Mouse (Mus musculus): ENCODE measurements at regions not wholly inside any gene's neighbourhood (a gene's known extent, or its start where the extent isn't known, plus 50 kb on each side); places are given as distances from the start of the nearest gene placed in this dataset.

DNA sequence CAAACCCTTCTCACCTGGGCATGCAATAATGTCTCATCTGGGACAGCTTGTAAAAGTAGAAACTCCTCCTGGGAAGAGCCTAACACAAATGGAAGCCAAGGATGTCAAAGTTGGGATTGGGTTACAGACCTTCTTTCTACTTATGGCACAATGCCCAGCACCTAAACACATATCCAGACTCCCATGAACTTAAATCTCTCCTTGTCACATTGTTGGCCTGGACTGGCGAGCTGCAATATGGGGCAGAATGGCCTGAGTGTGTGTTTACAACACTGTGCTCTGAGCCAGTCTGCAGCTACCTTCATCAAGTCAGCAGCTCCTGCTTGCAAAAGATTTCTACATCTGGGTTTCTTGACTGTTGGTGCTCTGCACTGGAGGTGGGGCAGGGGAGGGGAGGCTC is 132.2 kb upstream of the Smarca2 start:
- H3K36me3 ChIP-seq (ENCODE audit: insufficient read depth, low read length), result no peaks in the 10 kb centered on the region
- no peaks in the 10 kb centered on the region for H3K9me3 ChIP-seq (replicated peaks; ENCODE audit: low read length)
- H3K9ac ChIP-seq (ENCODE audit: low read depth, low read length), result no peak overlapping the region
- no peak for DNase-seq (ENCODE audit: low spot score)
- H3K4me3 ChIP-seq (replicated peaks; ENCODE audit: low read depth, low read length), result no peak overlapping the region
- no peaks in the 10 kb centered on the region for H3K27me3 ChIP-seq (ENCODE audit: insufficient read depth, low read length)
- H3K27ac ChIP-seq, result no peak overlapping the region
- no peak for TF ChIP-seq CTCF (IDR thresholded peaks at IDR 0.05; ENCODE audit: low read depth)
- H3K4me1 ChIP-seq (replicated peaks; ENCODE audit: insufficient read depth, low read length), result no peaks in the 10 kb centered on the region
- ATAC-seq (replicated peaks; ENCODE audit: low FRiP score, low read depth), result no peak
- H3K4me2 ChIP-seq (ENCODE audit: low read length), result no peak overlapping the region
- WGBS, result 54% methylated on average over 1 of the region's 1 CpGs

GRCm38 (mm10) chr19:26473211-26473610 is 131.6 kb upstream of the Smarca2 start:
- DNase-seq (ENCODE audit: low spot score) (no peak), ATAC-seq (replicated peaks; ENCODE audit: low FRiP score, low read depth) (no peak)
- Histone ChIP-seq H3K9ac (ENCODE audit: low read depth, low read length) (no peak overlapping the region), H3K4me3 (replicated peaks; ENCODE audit: low read depth, low read length) (no peak overlapping the region), H3K27ac (no peak overlapping the region), H3K4me1 (replicated peaks; ENCODE audit: insufficient read depth, low read length) (no peaks in the 10 kb centered on the region), H3K27me3 (ENCODE audit: insufficient read depth, low read length) (no peaks in the 10 kb centered on the region), H3K36me3 (ENCODE audit: insufficient read depth, low read length) (no peaks in the 10 kb centered on the region), H3K9me3 (replicated peaks; ENCODE audit: low read length) (no peaks in the 10 kb centered on the region), H3K4me2 (ENCODE audit: low read length) (no peak overlapping the region)
- no peak for TF ChIP-seq CTCF (IDR thresholded peaks at IDR 0.05; ENCODE audit: low read depth)
- WGBS, result 74% methylated on average over 3 of the region's 3 CpGs

DNA sequence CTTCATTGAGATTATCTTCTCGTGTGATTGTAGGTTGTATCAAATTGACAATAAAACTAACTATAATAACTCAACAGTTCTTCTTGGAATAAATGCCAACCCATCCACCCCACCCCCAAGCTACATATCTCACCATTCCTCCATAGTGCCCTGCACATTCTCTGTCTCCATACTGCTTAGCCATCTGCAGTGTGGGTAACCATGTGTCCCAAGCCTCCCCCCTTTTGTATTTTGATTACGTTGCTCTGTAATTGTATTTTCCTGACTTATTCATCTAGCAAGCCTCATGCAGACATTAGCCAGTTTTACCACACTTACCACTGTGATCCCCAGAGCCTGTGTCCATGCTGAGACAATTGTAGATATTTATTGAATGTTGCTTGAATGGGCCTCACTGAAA is 129.7 kb upstream of the Smarca2 start:
- ATAC-seq (replicated peaks; ENCODE audit: low FRiP score, low read depth), result no peak
- Histone ChIP-seq H3K4me3 (replicated peaks; ENCODE audit: low read depth, low read length) (no peak overlapping the region), H3K27me3 (ENCODE audit: insufficient read depth, low read length) (no peaks in the 10 kb centered on the region), H3K27ac (no peak overlapping the region), H3K4me2 (ENCODE audit: low read length) (no peak overlapping the region), H3K4me1 (replicated peaks; ENCODE audit: insufficient read depth, low read length) (no peaks in the 10 kb centered on the region), H3K36me3 (ENCODE audit: insufficient read depth, low read length) (no peaks in the 10 kb centered on the region), H3K9ac (ENCODE audit: low read depth, low read length) (no peak overlapping the region), H3K9me3 (replicated peaks; ENCODE audit: low read length) (no peaks in the 10 kb centered on the region)
- 79% methylated on average over 2 of the region's 2 CpGs for WGBS
- no peak for DNase-seq (ENCODE audit: low spot score)
- TF ChIP-seq CTCF (IDR thresholded peaks at IDR 0.05; ENCODE audit: low read depth), result no peak

GRCm38 (mm10) chr19:26475754-26476153 is 129.1 kb upstream of the Smarca2 start:
- Histone ChIP-seq H3K4me3 (replicated peaks; ENCODE audit: low read depth, low read length) (no peak overlapping the region), H3K4me1 (replicated peaks; ENCODE audit: insufficient read depth, low read length) (no peaks in the 10 kb centered on the region), H3K27ac (no peak overlapping the region), H3K36me3 (ENCODE audit: insufficient read depth, low read length) (no peaks in the 10 kb centered on the region), H3K4me2 (ENCODE audit: low read length) (no peak overlapping the region), H3K27me3 (ENCODE audit: insufficient read depth, low read length) (no peaks in the 10 kb centered on the region), H3K9me3 (replicated peaks; ENCODE audit: low read length) (no peaks in the 10 kb centered on the region), H3K9ac (ENCODE audit: low read depth, low read length) (no peak overlapping the region)
- ATAC-seq (replicated peaks; ENCODE audit: low FRiP score, low read depth), result no peak
- WGBS, result 85% methylated on average over 2 of the region's 2 CpGs
- DNase-seq (ENCODE audit: low spot score), result no peak
- no peak for TF ChIP-seq CTCF (IDR thresholded peaks at IDR 0.05; ENCODE audit: low read depth)

- no peak for ATAC-seq (replicated peaks; ENCODE audit: low FRiP score, low read depth)
- Histone ChIP-seq H3K4me1 (replicated peaks; ENCODE audit: insufficient read depth, low read length) (no peaks in the 10 kb centered on the region), H3K27ac (no peak overlapping the region), H3K27me3 (ENCODE audit: insufficient read depth, low read length) (no peaks in the 10 kb centered on the region), H3K9me3 (replicated peaks; ENCODE audit: low read length) (no peaks in the 10 kb centered on the region), H3K4me3 (replicated peaks; ENCODE audit: low read depth, low read length) (no peak overlapping the region), H3K36me3 (ENCODE audit: insufficient read depth, low read length) (no peaks in the 10 kb centered on the region), H3K9ac (ENCODE audit: low read depth, low read length) (no peak overlapping the region), H3K4me2 (ENCODE audit: low read length) (no peak overlapping the region)
- 43% methylated on average over 16 of the region's 16 CpGs for WGBS
- TF ChIP-seq CTCF (IDR thresholded peaks at IDR 0.05; ENCODE audit: low read depth), result no peak
- DNase-seq (ENCODE audit: low spot score), result no peak
Measured at GRCm38 (mm10) chr19:26478055-26478737, 126.7 kb upstream of the Smarca2 start.

- H3K4me2 ChIP-seq (ENCODE audit: low read length), result no peak overlapping the region
- DNase-seq (ENCODE audit: low spot score), result no peak
- H3K27me3 ChIP-seq (ENCODE audit: insufficient read depth, low read length), result no peaks in the 10 kb centered on the region
- no peak overlapping the region for H3K4me3 ChIP-seq (replicated peaks; ENCODE audit: low read depth, low read length)
- H3K9ac ChIP-seq (ENCODE audit: low read depth, low read length), result no peak overlapping the region
- 67% methylated on average over 3 of the region's 3 CpGs for WGBS
- H3K27ac ChIP-seq, result no peak overlapping the region
- no peak for ATAC-seq (replicated peaks; ENCODE audit: low FRiP score, low read depth)
- no peaks in the 10 kb centered on the region for H3K9me3 ChIP-seq (replicated peaks; ENCODE audit: low read length)
- no peak for TF ChIP-seq CTCF (IDR thresholded peaks at IDR 0.05; ENCODE audit: low read depth)
- H3K4me1 ChIP-seq (replicated peaks; ENCODE audit: insufficient read depth, low read length), result no peaks in the 10 kb centered on the region
- H3K36me3 ChIP-seq (ENCODE audit: insufficient read depth, low read length), result no peaks in the 10 kb centered on the region
Measured at GRCm38 (mm10) chr19:26484322-26484721, 120.5 kb upstream of the Smarca2 start.

- H3K27me3 ChIP-seq (ENCODE audit: insufficient read depth, low read length), result no peaks in the 10 kb centered on the region
- no peaks in the 10 kb centered on the region for H3K4me1 ChIP-seq (replicated peaks; ENCODE audit: insufficient read depth, low read length)
- ATAC-seq (replicated peaks; ENCODE audit: low FRiP score, low read depth) (no peak), DNase-seq (ENCODE audit: low spot score) (no peak)
- no peak overlapping the region for H3K27ac ChIP-seq
- TF ChIP-seq CTCF (IDR thresholded peaks at IDR 0.05; ENCODE audit: low read depth), result no peak
- no peaks in the 10 kb centered on the region for H3K9me3 ChIP-seq (replicated peaks; ENCODE audit: low read length)
- H3K36me3 ChIP-seq (ENCODE audit: insufficient read depth, low read length), result no peaks in the 10 kb centered on the region
- 71% methylated on average over 2 of the region's 2 CpGs for whole genome bisulfite sequencing
- no peak overlapping the region for H3K9ac ChIP-seq (ENCODE audit: low read depth, low read length)
- H3K4me2 ChIP-seq (ENCODE audit: low read length), result no peak overlapping the region
- H3K4me3 ChIP-seq (replicated peaks; ENCODE audit: low read depth, low read length), result no peak overlapping the region
Measured at GRCm38 (mm10) chr19:26492806-26493205, 112.0 kb upstream of the Smarca2 start.

All from kidney, postnatal 0 days (tissue).